Mouse (Mus musculus) kidney, adult 2 months (tissue): ENCODE measurements at regions not wholly inside any gene's neighbourhood (a gene's known extent, or its start where the extent isn't known, plus 50 kb on each side); places are given as distances from the start of the nearest gene placed in this dataset.

Experiments used
- DNase-seq: peaks from one replicate; pipeline ENCODE4 v3.0.0; 2021
- H3K27ac ChIP-seq: fragments of 200-500 bp; 2 replicates; pipeline ENCODE4 v1.5.1; 2012; ENCODE audit warnings: low read depth, low read length, control low read depth, inconsistent platforms; ENCODE audit not compliant: insufficient read depth
- H3K27me3 ChIP-seq: fragments of 200-500 bp; replicated peaks from 2 replicates; pipeline ENCODE4 v1.6.1; 2012; ENCODE audit warnings: mild to moderate bottlenecking, moderate library complexity, low read length, inconsistent platforms; ENCODE audit not compliant: control insufficient read depth, insufficient read depth
- H3K36me3 ChIP-seq: fragments of 200-500 bp; 2 replicates; pipeline ENCODE4 v1.6.1; 2012; ENCODE audit warnings: mild to moderate bottlenecking, moderate library complexity, low read length, inconsistent platforms; ENCODE audit not compliant: control insufficient read depth, insufficient read depth
- H3K4me1 ChIP-seq: fragments of 200-500 bp; 2 replicates; pipeline ENCODE4 v1.6.1; 2011; ENCODE audit warnings: low read length; ENCODE audit not compliant: control insufficient read depth, insufficient read depth
- H3K4me3 ChIP-seq: fragments of 200-500 bp; 2 replicates; pipeline ENCODE4 v1.5.1; 2011; ENCODE audit warnings: mild to moderate bottlenecking, low read depth, low read length, control low read depth; ENCODE audit not compliant: insufficient read depth
- CTCF ChIP-seq: fragments of 200-500 bp; conservative IDR thresholded peaks from 2 replicates; pipeline ENCODE4 v1.5.1; 2011; ENCODE audit warnings: low read depth, mild to moderate bottlenecking, control low read depth, low read length, moderate library complexity, mixed read lengths; ENCODE audit not compliant: insufficient read depth, insufficient read length
- POLR2A ChIP-seq: fragments of 200-500 bp; IDR thresholded peaks from one replicate; pipeline ENCODE4 v1.6.1; 2011; ENCODE audit warnings: low read depth, low read length, control low read depth
- WGBS: fragments of 180-500 bp; shearing (Covaris S2); methylation state at CpG from one replicate; pipeline ENCODE4 v1.1.7; 2018; 5-methylcytosine and 5-hydroxymethylcytosine counted together

DNA sequence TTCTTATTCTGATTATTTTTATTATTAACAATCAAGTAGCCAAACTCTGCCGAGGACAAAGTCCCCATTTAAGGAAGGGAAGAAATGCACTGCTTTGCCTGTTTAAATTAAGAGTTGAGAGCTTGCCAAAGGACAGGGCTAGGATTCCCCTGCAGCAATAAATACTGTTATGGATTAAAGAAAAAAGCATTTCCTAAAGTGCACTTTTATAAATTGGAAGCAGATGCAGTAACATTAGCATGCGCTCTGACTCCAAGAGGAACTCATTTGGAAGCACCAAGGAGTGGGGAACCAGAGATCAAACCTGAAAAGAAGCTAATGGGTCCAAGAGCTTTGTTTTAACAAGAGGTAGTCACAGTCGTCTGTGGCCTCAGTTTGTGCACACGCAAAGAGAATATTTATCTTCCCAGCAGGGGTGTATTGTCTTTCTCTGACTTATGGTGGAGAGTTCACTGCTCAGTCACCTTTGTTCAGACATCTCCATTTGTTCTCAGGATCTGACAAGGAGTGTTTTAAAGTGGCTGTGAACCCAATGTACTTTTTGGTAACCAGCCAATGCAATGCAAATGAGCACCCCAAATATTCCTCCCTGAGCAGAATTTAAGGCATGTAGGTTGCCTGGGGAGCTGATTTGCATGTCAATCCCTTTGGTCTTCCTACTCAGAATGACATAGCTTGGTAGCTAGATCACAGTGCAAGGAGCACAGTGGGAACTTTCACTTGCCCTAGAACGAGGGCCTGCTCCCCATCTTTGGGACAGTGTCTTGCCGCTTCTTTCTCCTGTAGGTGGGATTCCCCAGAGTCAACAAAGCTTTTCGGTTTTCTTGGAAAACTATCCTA is 119.1 kb upstream of the Nbea start:
- TF ChIP-seq CTCF = no peak
- no peak for TF ChIP-seq POLR2A
- 38% methylated on average over 7 of the region's 7 CpGs for WGBS
- no peaks in the 10 kb centered on the region for H3K4me1 ChIP-seq
- H3K27me3 ChIP-seq = no peaks in the 10 kb centered on the region
- no peak overlapping the region for H3K27ac ChIP-seq
- H3K36me3 ChIP-seq = no peaks in the 10 kb centered on the region
- DNase-seq = no peak
- no peak overlapping the region for H3K4me3 ChIP-seq

DNA sequence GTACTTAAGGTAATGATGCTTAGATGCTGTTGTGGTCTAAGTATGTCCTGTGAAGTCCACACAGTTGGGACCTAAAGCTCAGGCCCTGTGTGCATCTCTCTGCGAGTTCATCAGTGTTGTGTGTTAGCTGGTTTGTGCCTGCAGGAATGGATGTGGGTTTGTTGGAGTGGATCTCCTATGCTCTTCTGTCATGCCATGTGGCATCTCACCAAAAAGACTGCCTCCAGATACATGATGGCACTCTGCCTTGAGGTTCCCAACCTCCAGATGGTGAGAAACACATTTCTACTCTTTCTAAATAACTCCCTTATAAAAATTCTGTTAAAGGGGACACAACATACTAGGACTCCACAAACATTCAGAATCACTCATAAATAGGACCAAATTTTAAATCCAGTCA is 117.3 kb upstream of the Nbea start:
- no peaks in the 10 kb centered on the region for H3K4me1 ChIP-seq
- TF ChIP-seq CTCF (no peak), POLR2A (no peak)
- no peak overlapping the region for H3K27ac ChIP-seq
- no peak for DNase-seq
- no peaks in the 10 kb centered on the region for H3K36me3 ChIP-seq
- no peaks in the 10 kb centered on the region for H3K27me3 ChIP-seq
- 89% methylated on average over 1 of the region's 1 CpGs for WGBS
- no peak overlapping the region for H3K4me3 ChIP-seq

DNA sequence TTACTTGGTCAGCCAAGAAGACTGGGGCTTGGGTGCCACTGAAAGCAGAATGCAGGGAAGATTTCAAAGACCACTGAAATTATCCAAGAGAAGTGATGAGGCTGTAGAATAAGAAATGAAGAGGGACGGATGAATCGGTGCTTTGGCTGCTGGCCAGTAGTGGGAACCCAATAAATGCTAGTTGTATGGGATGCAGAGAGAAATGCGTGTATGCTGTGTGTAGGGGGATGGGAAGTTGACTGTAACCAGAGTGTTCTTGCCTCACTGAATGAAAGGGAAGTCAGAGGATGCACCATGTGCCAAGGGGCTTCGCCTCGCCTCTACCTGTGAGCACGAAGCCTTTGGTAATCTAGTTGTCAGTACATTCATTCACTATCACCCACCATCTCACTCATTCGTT is 112.1 kb upstream of the Nbea start:
- WGBS = 91% methylated on average over 7 of the region's 7 CpGs
- no peak for DNase-seq
- TF ChIP-seq POLR2A (no peak), CTCF (no peak)

DNA sequence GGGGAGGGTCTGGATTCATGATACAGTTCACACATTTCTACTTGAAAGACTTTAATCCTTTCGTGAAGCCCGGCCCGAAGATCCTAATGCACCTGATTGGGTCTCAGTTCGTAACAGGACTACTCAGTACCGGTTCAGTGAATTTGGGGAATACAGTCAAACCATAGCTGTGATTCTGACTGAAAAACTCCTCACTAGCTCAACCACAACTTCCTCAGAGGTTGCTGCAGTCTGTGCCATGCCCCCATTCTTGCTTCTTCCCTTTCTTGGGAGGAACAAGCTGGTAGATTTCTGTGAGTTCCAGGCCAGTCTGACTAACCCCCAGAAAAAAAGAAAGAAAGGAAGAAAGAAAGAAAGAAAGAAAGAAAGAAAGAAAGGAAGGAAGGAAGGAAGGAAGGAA is 98.0 kb upstream of the Nbea start:
- no peaks in the 10 kb centered on the region for H3K27me3 ChIP-seq
- no peak overlapping the region for H3K27ac ChIP-seq
- H3K36me3 ChIP-seq = no peaks in the 10 kb centered on the region
- no peak for DNase-seq
- TF ChIP-seq CTCF (no peak), POLR2A (no peak)
- WGBS = 89% methylated on average over 5 of the region's 5 CpGs
- no peak overlapping the region for H3K4me3 ChIP-seq
- H3K4me1 ChIP-seq = no peaks in the 10 kb centered on the region

More for the DNA sequence above, 112.1 kb upstream of the Nbea start:
- H3K27me3 ChIP-seq = no peaks in the 10 kb centered on the region
- no peak overlapping the region for H3K27ac ChIP-seq
- H3K36me3 ChIP-seq = no peaks in the 10 kb centered on the region
- no peaks in the 10 kb centered on the region for H3K4me1 ChIP-seq
- no peak overlapping the region for H3K4me3 ChIP-seq

DNA sequence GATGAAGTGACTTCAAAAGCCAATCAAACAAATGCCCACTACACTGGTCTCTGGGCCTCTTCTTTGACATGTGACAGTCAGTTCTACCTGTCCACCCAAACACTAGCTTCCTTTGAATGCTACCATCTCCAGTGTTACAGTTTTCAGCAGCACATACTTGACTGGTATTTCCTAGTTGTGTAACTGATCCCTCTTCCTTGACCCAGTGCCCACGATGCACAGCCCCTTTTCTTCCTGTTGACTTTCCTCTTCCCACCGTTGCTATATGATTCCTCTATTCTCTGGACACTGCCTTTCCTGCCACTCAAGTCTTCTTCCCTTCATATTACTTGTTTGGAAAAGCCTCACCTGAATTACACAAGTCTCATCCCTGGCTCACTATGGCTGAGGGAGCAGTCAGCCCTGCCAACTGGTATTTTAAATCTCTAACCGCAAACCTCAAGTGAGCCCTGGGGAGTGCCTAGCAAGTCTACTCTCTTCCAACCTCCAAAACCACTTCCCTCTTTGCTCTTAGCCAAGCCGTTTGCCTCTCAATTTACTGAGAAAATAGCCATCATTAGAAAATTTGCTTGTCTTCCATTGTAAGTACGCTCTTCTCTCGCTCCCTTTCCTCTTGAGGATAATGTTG is 96.9 kb upstream of the Nbea start:
- Histone ChIP-seq H3K27me3 (no peaks in the 10 kb centered on the region), H3K27ac (no peak overlapping the region), H3K4me1 (no peaks in the 10 kb centered on the region), H3K36me3 (no peaks in the 10 kb centered on the region), H3K4me3 (no peak overlapping the region)
- no peak for DNase-seq
- TF ChIP-seq POLR2A = no peak
- TF ChIP-seq CTCF = no peak
- WGBS = 70% methylated on average over 6 of the region's 6 CpGs

DNA sequence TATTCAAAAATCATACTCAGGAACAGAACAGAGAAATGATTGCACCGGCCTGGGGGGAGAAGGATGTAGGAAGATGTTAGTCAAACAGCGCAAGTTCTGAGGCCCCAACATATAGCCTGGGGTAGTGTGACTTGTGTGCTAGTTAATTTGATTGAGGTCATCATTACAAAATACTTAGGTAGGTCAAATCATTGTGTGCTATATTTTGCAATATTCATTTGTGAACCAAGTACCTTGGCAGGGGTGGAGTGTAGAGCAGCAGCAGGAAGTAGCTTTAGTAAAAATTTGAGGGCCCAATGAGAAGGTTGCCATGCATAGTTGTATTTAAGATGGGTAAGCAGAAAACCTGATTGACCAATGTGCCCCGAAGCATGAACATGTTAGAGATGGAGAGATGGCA is 89.1 kb upstream of the Nbea start:
- Histone ChIP-seq H3K27me3 (no peaks in the 10 kb centered on the region), H3K27ac (no peak overlapping the region), H3K4me3 (no peak overlapping the region), H3K4me1 (no peaks in the 10 kb centered on the region), H3K36me3 (no peaks in the 10 kb centered on the region)
- 95% methylated on average over 3 of the region's 3 CpGs for WGBS
- no peak for DNase-seq
- TF ChIP-seq POLR2A (no peak), CTCF (no peak)

DNA sequence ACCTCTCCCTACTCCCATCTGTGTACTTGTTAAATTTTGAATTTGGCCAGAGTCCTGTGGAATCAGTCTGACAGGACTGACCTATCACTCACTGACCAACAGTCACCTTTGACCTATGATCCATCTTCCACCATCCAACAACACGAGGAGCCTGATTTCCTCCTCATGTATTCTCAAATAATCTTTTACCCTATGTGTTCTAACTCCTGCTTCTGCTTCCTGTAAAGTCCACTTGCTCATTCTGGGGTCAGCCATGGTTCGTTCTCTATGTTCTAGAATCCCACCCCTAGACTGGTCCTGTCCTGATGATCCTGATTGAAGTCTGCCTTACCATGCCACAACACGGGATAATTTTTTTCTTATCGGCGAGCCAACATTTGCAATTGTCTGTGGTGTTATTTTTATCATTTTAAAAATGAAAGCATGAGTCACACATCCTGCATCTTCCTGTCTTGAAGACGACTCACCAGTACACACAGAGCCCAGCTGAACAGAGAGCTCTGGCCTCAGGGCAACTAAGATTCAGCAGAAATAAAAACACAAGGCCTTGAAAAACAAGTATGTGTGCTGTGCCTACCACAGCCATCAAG is 86.8 kb upstream of the Nbea start:
- 52% methylated on average over 6 of the region's 6 CpGs for WGBS
- TF ChIP-seq CTCF (no peak), POLR2A (no peak)
- Histone ChIP-seq H3K4me1 (no peaks in the 10 kb centered on the region), H3K4me3 (no peak overlapping the region), H3K27me3 (no peaks in the 10 kb centered on the region), H3K27ac (peak overlapping the region; percentile 82), H3K36me3 (no peaks in the 10 kb centered on the region)
- peak; percentile 47 for DNase-seq
